Mouse (Mus musculus) layer of hippocampus, adult 11-12 months (tissue): ENCODE measurements around the gene Ell.

Experiments used
- DNase-seq: peaks from one replicate; pipeline ENCODE4 v3.0.0; 2022; ENCODE audit warnings: low spot score

Ell gene

DNA sequence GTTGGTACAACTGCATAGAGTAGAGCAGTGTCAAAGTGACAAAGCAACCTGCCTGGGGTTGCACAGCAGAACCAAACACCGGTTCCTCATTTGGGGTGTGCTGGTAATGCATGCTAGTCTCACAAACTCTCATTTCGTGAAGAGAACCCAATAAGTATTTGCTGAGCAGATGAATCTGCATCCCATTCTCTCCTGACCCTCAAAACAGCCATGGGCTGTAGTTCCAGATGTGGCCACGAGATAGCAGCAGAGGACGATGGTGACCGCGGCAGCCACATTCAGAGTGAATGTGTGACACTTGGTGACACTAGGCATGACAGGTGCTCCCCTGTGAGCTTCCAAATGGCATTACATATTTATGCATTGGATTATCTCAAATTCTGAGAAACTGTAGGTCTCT is 72.6 kb downstream of the Ell start:
- peak; percentile 91 for DNase-seq

- no peak for DNase-seq
Measured at GRCm38 (mm10) chr8:70613763-70614162, 74.5 kb downstream of the Ell start.

- no peak for DNase-seq
Measured at GRCm38 (mm10) chr8:70614469-70614868, 75.2 kb downstream of the Ell start.

GRCm38 (mm10) chr8:70615281-70615680 is 76.0 kb downstream of the Ell start:
- DNase-seq: no peak

DNA sequence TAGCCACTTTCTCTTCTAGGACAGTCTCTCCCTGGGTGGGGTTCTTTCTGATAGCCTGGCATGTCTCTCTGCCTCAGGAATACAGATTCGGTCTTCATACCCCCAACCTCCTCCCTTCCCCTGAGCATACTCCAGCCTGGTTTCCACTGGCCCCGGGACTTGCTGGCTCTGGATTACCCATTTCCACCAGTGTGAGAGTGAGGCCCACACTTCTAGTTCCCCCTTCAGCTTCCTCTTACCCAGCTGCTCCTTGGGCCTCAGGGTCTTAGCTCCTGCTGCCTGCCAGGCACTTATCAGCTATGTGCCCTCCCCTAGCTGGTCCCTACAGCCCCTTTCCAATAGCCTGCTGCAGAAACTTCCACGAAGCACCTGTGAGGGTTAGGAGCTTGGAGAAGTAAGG is 76.6 kb downstream of the Ell start, which contains the start of gene Lrrc25:
Lrrc25 (plus strand) TSS at position 262 of the 400 bp plus-strand sequence.
- no peak for DNase-seq

DNA sequence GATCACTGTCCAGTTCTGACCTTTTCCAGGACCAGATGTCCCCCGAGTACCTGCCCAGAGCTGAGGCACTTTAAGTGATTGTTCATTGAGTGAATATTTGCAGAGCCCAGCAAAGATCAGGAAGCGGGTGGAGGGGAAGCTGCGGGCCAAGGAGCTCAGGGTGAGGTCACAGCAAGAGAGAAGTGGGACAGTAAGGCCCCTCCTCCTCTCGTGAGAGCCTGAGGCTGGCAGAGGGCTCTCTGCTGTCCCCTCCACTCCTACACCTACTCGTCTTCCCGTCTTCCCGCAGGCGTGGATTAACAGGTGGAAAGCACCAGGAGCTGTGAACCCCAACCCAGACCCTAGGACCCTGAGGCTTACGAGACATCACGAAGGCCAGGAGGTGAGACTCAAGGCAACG is 77.4 kb downstream of the Ell start:
- no peak for DNase-seq

GRCm38 (mm10) chr8:70617985-70618384 is 78.7 kb downstream of the Ell start:
- DNase-seq: no peak

DNA sequence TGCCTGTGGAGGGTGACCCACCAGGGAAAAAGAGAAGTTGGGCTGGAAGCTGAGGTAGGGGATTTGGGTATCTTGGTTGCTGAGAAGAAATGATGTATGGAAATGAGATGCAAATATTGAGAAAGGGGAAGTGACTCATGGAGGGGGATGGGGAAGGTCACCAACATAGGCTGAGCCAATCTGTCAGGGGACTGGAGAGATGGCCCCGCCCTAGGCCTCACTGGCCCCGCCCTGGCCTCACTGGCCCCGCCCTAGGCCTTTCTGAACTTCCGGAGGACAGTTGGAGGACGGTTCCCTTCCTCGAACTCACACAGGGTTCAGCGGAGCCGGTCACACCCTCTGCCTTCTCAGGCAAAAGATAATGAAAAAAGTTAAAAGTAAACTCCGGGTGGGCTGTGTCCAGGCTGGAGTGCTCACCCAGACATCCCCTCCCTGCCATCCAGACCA is 79.7 kb downstream of the Ell start:
- DNase-seq: peak; percentile 63

GRCm38 (mm10) chr8:70622220-70622619 is 83.0 kb downstream of the Ell start:
- DNase-seq: no peak

DNA sequence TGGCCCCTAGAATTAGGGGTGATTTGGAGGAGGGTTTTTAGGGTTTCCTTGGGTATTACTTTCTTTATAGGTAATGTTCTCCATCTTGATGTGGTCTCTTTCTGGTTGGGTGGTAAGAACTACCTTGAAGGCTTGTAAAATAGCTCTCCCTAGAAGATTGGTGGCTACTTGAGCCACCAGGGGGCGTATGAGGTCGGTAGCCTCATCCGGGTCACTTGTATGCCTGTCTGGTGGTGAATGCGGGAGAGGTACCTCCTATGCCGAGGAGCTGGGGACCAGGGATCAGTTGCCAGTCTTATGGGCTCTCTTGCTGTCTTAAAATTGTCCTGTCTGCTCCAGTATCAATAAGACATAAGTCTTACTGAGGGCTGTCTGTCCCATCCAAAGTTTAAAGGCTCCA is 85.8 kb downstream of the Ell start:
- DNase-seq: no peak

DNA sequence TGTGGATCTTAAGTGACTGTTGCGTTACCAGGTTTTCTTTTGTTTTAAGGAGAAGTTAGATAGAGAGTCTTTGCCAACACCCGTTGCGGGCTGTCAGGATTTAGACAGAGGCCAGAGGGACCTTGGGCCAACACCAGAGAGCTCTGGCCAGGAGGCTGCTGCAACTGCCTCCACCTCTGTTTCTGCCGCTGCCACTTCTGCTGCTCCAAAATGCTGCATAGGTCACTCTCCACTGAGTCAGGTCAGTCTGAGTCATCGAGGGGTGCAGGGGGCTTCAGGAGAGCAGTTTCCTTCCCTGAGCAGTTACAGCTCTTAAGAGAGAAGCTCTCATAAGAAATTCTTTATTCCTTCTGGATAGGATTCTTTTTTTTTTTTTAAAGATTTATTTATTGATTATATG is 87.8 kb downstream of the Ell start:
- no peak for DNase-seq

DNA sequence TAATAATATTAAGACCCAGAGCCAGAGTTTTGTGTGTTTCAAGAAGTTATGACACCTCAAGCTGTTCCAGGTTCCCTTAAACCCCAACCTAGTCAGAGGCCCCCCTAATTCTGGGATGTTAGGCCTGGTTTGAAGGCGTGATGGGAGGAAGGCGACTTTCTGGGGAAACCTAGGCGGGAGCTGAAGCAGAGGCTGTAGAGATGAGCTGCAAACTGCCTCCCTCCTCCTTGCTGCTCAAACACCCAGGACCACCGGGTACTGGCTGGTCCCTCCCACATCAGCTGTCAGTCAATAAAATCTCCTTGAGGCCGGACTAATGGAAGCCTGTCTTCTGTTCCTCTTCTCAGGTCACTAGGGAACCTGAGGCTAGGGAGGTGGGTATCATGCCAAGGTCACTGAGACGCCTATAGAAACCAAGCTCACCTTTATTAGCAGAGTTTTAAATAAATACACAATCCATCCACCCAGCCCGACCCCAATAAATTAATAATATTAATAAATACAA is 89.8 kb downstream of the Ell start:
- DNase-seq: no peak

DNA sequence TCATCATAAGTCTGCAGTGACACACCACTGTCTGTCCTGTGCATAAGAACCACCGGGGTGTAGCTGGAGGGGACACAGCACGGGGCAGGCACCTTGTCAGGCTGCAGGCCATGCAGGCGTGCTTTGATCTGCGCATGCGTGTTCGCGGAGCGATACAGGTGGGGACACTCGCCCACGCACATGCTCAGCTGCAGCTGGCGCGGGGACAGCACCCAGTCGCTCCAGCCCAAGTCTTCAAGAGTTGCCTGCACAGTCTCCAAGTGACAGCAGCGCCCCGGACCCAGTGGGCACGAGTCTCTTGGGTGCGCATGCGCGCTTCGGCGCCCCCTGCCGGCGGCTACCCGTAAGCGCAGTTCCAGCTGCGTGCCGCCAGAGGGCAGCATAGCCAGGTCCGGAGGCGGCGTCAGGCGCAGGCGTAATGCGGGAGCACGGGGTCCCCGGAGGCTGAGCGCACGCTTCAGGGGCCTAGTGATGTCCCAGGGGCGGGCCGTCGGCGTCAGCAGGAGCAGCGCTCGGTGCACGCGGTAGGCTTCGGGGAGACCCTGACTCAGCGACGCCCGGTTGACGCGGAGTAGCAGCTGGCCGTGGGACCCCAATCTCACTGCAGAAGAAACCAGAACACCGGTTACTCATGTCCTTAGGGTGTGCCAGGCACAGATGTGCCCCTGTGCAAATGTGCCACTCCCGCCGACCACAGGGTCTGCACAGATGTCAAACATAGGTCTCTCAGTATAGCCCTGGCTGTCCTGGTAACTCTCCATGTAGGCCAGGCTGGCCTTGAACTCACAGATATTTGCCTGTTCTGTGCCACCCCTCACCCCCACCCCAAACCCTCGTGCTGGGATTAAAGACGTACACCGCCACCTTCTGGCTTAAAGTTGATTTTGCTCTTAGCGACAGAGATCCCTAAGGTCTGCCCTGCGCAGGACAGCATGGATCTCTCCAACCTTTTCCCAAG is 90.6 kb downstream of the Ell start:
- DNase-seq: peak; percentile 93

DNA sequence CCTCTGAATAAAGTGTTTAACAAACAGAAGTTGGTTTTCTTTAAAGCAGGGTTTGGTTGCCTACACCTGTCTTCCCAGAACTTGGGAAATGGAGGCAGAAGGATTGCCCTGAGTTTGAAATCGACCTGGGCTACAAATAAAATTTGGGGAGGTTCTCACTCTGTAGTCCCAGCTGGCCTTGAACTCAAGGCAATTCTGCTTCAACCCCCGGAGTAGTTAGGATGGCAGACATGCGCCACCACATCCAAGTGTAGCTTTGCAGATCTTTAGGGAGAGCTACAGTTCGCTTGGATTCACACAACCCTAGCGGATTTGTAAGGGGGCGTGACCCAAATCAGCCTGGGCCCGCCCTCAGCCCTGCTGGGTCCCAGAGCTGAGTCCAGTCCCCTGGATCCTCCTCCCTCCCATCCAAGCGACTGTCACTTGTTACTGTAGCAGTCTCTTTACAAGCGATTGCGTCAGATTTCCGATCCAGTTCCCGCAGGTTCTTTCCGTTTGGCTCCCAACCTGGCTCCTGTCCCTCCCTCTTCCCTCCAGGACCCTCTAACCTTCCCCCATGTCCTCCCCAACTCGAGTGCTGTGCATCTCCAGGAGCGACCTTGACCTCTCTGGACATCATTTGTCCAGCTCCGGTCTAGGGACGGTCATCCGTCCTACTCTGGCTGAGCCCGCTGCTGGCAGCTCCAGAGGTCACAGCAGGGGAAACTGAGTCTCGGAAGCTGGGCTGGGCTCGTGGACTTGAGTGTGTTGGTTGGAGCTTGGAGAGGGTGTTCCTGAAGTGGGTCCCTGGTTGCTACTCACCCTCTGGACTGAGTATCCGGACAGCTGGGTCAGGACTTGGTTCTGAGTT is 91.5 kb downstream of the Ell start:
- no peak for DNase-seq

DNA sequence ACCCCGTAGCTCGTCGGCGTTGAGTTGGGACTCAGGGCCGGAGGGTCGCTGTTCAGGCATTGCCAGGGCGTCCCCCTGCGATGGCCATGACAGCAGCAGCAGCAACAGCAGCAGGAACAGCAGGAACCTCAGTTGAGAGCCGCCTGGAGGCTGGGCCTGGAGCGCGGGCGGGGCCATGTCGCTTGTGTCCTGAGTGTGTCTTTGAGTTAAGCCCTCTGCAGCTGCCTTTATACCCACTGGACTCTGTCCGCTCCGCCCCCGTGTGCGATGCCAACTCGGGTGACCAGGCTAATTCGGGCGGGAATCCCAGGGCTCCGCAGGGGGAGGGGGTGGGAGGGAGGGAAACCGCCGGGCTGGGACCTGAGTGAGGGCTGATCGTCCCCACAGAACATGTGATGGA is 92.2 kb downstream of the Ell start:
- no peak for DNase-seq

DNA sequence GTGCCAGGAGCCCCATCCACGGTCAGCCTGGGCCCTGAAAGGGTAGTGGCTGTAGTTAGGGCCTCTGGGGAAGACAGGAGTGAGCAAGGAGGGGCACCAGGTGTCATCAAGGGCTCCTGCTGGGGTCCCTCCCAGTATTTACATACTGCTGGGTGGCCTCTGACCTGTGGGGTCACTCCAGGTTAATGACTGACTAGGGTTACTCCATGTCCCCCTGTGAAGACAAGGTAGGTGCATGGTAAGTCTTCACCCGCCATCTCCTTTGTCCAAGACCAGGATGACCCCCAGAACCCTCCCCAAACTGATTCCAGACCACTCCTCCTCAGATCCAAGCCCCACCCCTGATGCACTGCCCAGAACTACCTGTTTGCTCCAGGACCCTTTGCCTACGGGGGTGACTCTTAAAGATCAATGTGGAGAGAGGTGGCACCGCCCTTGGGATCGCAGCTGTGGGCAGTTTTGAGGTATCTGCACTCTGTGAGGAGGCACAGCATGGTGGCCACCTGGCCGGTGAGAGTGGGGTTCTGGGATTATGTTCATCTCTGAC is 93.2 kb downstream of the Ell start, which contains the start of gene Gdf15:
Gdf15 (minus strand) TSS at position 111 of the 547 bp plus-strand sequence.
- DNase-seq: no peak

GRCm38 (mm10) chr8:70634066-70634465 is 94.8 kb downstream of the Ell start:
- DNase-seq: no peak

DNA sequence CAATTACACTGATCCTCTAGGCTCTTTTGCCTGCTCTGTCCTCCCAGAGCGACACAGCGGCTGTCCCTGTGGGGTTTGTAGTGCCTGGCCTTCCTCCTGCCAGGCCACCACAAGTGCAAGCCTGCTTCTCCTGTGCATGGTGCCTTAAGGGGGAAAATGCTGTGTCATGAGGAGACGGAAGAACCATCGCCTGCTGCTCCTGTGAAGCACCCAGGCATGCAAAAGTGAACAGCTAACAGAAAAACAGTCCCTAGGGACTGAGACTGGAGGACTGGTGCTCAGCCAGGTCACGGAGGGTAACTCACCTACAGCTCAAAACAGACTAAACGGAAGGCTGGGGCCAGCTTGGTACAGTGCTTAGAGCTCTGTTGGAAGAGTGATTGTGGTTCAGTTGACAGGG is 96.3 kb downstream of the Ell start:
- DNase-seq: no peak

DNA sequence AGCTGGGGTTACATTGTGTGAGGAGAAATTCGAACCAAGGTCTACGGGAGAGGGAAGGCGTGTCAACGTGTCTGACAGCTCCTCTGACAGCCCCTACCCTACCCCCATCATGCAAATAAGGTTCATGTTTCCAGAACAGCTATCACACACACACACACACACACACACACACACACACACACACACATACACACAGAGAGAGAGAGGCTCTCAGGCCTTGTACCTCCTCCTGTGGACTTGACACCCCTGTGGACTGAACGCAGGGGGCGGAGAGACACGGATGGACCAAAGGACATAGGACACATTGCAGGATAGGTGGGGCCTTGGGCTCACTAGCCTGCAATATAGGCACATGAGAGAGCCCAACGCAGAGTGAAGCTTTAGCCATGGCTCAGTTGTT is 97.6 kb downstream of the Ell start:
- no peak for DNase-seq

GRCm38 (mm10) chr8:70638752-70639151 is 99.5 kb downstream of the Ell start:
- DNase-seq: no peak
